11 mouse cellular contexts compared by ENCODE assay signal in genomic region chr11:78411606-78412323, GRCm38 (mm10). TPM values are rescaled to one million over a fixed set of nuclear protein-coding genes. Genes with fewer than 3 reads are reported as not detected.
A peak's percentile ranks its signal among the peaks of the same experiment; 100 is the strongest.
DNase-seq lines count a peak whose midpoint lies in the region; ATAC-seq and TF ChIP-seq lines count a peak whose summit lies in the region.
"Had no signal": no experiment of that assay in that cellular context is flagged by ENCODE, and none has a peak within 500 bp of the region (broad histone marks: within the 10 kb centered on the region; RNA-seq: fewer than 3 reads in every experiment).

No protein-coding gene starts in this region.

- TF ChIP-seq POLR2A in small intestine, adult 2 months (IDR thresholded peaks at IDR 0.05; ENCODE audit: low read depth, low read length): no peak

- no peak overlapping the region for H3K9ac ChIP-seq in midbrain, postnatal 0 days (replicated peaks; ENCODE audit: low read length, poor library complexity, severe bottlenecking)
- H3K9ac ChIP-seq in midbrain, embryonic 13.5 days (replicated peaks): no peak overlapping the region
- H3K9ac ChIP-seq in stomach, postnatal 0 days (ENCODE audit: low read length): no peak overlapping the region
- H3K9ac ChIP-seq: limb, embryonic 12.5 days; midbrain, embryonic 12.5 days had no signal

- no peak for TF ChIP-seq EP300 in stomach, postnatal 0 days (optimal IDR thresholded peaks at IDR 0.05)

- H3K9me3 ChIP-seq in midbrain, postnatal 0 days (ENCODE audit: low read length): no peaks in the 10 kb centered on the region
- H3K9me3 ChIP-seq in midbrain, embryonic 13.5 days: no peaks in the 10 kb centered on the region
- H3K9me3 ChIP-seq in stomach, postnatal 0 days (ENCODE audit: control insufficient read depth, low read length): no peaks in the 10 kb centered on the region
- H3K9me3 ChIP-seq: limb, embryonic 12.5 days; midbrain, embryonic 12.5 days had no signal

- peak; percentile 24 to 33 for DNase-seq in heart, adult 18-20 months
- DNase-seq in heart, postnatal 4 days: no peak
- DNase-seq in midbrain, postnatal 0 days (ENCODE audit: low spot score): peak; percentile 24
- no peak for DNase-seq in stomach, postnatal 0 days (ENCODE audit: low spot score)
- no peak for DNase-seq in lung, postnatal 25 days (ENCODE audit: low spot score)
- DNase-seq: embryo, embryonic 11 days had no signal

- no peaks in the 10 kb centered on the region for H3K4me1 ChIP-seq in midbrain, postnatal 0 days (ENCODE audit: insufficient read depth, low read length)
- no peaks in the 10 kb centered on the region for H3K4me1 ChIP-seq in midbrain, embryonic 13.5 days (replicated peaks)
- H3K4me1 ChIP-seq in small intestine, adult 2 months (ENCODE audit: control insufficient read depth, insufficient read depth, insufficient read length, low read length): peaks cover 41% of the 10 kb centered on the region
- H3K4me1 ChIP-seq in stomach, postnatal 0 days (replicated peaks; ENCODE audit: control insufficient read depth, insufficient read depth): no peaks in the 10 kb centered on the region
- H3K4me1 ChIP-seq: limb, embryonic 12.5 days; midbrain, embryonic 12.5 days had no signal

- H3K27me3 ChIP-seq in midbrain, postnatal 0 days (ENCODE audit: insufficient read depth, low read length): no peaks in the 10 kb centered on the region
- H3K27me3 ChIP-seq in midbrain, embryonic 13.5 days: peaks cover 3% of the 10 kb centered on the region; the same call in 1 of the 2 replicates
- H3K27me3 ChIP-seq in small intestine, adult 2 months (ENCODE audit: control insufficient read depth, insufficient read depth, low read length): no peaks in the 10 kb centered on the region
- H3K27me3 ChIP-seq in stomach, postnatal 0 days (ENCODE audit: control insufficient read depth, insufficient read depth, low read length): no peaks in the 10 kb centered on the region
- H3K27me3 ChIP-seq: limb, embryonic 12.5 days; midbrain, embryonic 12.5 days had no signal

- H3K4me3 ChIP-seq in midbrain, postnatal 0 days (ENCODE audit: low read depth, low read length): no peak overlapping the region
- no peak overlapping the region for H3K4me3 ChIP-seq in midbrain, embryonic 13.5 days (replicated peaks)
- no peak overlapping the region for H3K4me3 ChIP-seq in small intestine, adult 2 months (ENCODE audit: low read depth, low read length)
- no peak overlapping the region for H3K4me3 ChIP-seq in stomach, postnatal 0 days (ENCODE audit: low read depth, low read length)
- H3K4me3 ChIP-seq: limb, embryonic 12.5 days; midbrain, embryonic 12.5 days had no signal

- ATAC-seq in midbrain, postnatal 0 days (ENCODE audit: low FRiP score): no peak
- ATAC-seq in midbrain, embryonic 13.5 days: no peak
- 0 out of 2 replicates have a peak, but pooled peaks have one; percentile 18 for ATAC-seq in common myeloid progenitor, adult 5-6 weeks (replicated peaks; ENCODE audit: low read depth, poor library complexity, severe bottlenecking)
- no peak for ATAC-seq in stomach, postnatal 0 days (ENCODE audit: low FRiP score, low TSS enrichment)

- 80% methylated on average over 11 of the region's 11 CpGs for WGBS in midbrain, postnatal 0 days
- 82% methylated on average over 11 of the region's 11 CpGs for WGBS in midbrain, embryonic 13.5 days
- 79% methylated on average over 11 of the region's 11 CpGs for WGBS in small intestine, adult 2 months
- 65% methylated on average over 11 of the region's 11 CpGs for WGBS in stomach, postnatal 0 days

- no peak for TF ChIP-seq CTCF in midbrain, postnatal 0 days (IDR thresholded peaks at IDR 0.05)
- no peak for TF ChIP-seq CTCF in small intestine, adult 2 months (IDR thresholded peaks at IDR 0.05; ENCODE audit: extremely low read depth, insufficient read length, insufficient replicate concordance, low read depth, low read length)
- TF ChIP-seq CTCF in stomach, postnatal 0 days (IDR thresholded peaks at IDR 0.05; ENCODE audit: low read depth): no peak

- no peaks in the 10 kb centered on the region for H3K36me3 ChIP-seq in midbrain, postnatal 0 days (ENCODE audit: insufficient read depth, low read length)
- no peaks in the 10 kb centered on the region for H3K36me3 ChIP-seq in midbrain, embryonic 13.5 days
- peaks cover 36% of the 10 kb centered on the region for H3K36me3 ChIP-seq in small intestine, adult 2 months (ENCODE audit: control insufficient read depth, insufficient read depth, low read length)
- H3K36me3 ChIP-seq in stomach, postnatal 0 days (ENCODE audit: control insufficient read depth, insufficient read depth, low read length): no peaks in the 10 kb centered on the region
- H3K36me3 ChIP-seq: limb, embryonic 12.5 days; midbrain, embryonic 12.5 days had no signal

- no peak overlapping the region for H3K4me2 ChIP-seq in midbrain, postnatal 0 days (ENCODE audit: low read depth, low read length, poor library complexity, severe bottlenecking)
- H3K4me2 ChIP-seq in midbrain, embryonic 13.5 days (replicated peaks): no peak overlapping the region
- no peak overlapping the region for H3K4me2 ChIP-seq in stomach, postnatal 0 days (replicated peaks; ENCODE audit: low read depth)
- H3K4me2 ChIP-seq: limb, embryonic 12.5 days; midbrain, embryonic 12.5 days had no signal

- H3K27ac ChIP-seq in midbrain, postnatal 0 days (ENCODE audit: low read depth, low read length): no peak overlapping the region
- H3K27ac ChIP-seq in midbrain, embryonic 13.5 days: no peak overlapping the region
- H3K27ac ChIP-seq in small intestine, adult 2 months (ENCODE audit: insufficient read depth, low read depth, low read length): peak overlapping the region; percentile 4; the same call in 1 of the 2 replicates
- H3K27ac ChIP-seq in stomach, postnatal 0 days (replicated peaks): no peak overlapping the region; the same call in 1 of the 2 replicates
- H3K27ac ChIP-seq: limb, embryonic 12.5 days; midbrain, embryonic 12.5 days had no signal

RNA-seq across cellular contexts. Expression of gene Slc13a2, which starts 10.3 kb away (rescaled TPM):
- not detected for total RNA-seq in heart, adult 18-20 months (2021)
- not detected for total RNA-seq in heart, postnatal 4 days (2021)
- total RNA-seq in midbrain, postnatal 0 days (2014; rRNA removed): not detected in 2 replicates
- polyA plus RNA-seq in midbrain, postnatal 0 days (2015; fragmentation: Nextera tagmentation; extraction: Ambion mirVana): not detected in 2 replicates
- not detected in 2 replicates for polyA plus RNA-seq in midbrain, embryonic 13.5 days (2015; fragmentation: Nextera tagmentation; extraction: Ambion mirVana)
- not detected in 2 replicates for total RNA-seq in common myeloid progenitor, adult 5-6 weeks (2017)
- 24.9 and 374 TPM in 2 replicates for polyA plus RNA-seq in small intestine, adult 2 months (2012; rRNA removed)
- polyA plus RNA-seq in stomach, postnatal 0 days (2015; fragmentation: Nextera tagmentation; extraction: Ambion mirVana): 0.23 and 0.39 TPM in 2 replicates
- polyA plus RNA-seq: limb, embryonic 12.5 days; midbrain, embryonic 12.5 days had no signal

RNA-seq across cellular contexts. Expression of gene Foxn1, which starts 25.4 kb away (rescaled TPM):
- total RNA-seq in heart, adult 18-20 months (2021): not detected
- not detected for total RNA-seq in heart, postnatal 4 days (2021)
- not detected in 2 replicates for total RNA-seq in midbrain, postnatal 0 days (2014; rRNA removed)
- polyA plus RNA-seq in midbrain, postnatal 0 days (2015; fragmentation: Nextera tagmentation; extraction: Ambion mirVana): not detected in 2 replicates
- not detected in 2 replicates for polyA plus RNA-seq in midbrain, embryonic 13.5 days (2015; fragmentation: Nextera tagmentation; extraction: Ambion mirVana)
- not detected in 2 replicates for total RNA-seq in common myeloid progenitor, adult 5-6 weeks (2017)
- 0.06 TPM in 1 of 2 replicates, not detected in the other for polyA plus RNA-seq in small intestine, adult 2 months (2012; rRNA removed)
- polyA plus RNA-seq in stomach, postnatal 0 days (2015; fragmentation: Nextera tagmentation; extraction: Ambion mirVana): 1.9 and 2.6 TPM in 2 replicates
- polyA plus RNA-seq: limb, embryonic 12.5 days; midbrain, embryonic 12.5 days had no signal

RNA-seq across cellular contexts. Expression of gene Slc46a1, which starts 53.7 kb away (rescaled TPM):
- total RNA-seq in heart, adult 18-20 months (2021): 1 to 10 TPM; 2.5 to 2.7 TPM
- 1 to 10 TPM; 2.3 to 3.5 TPM for total RNA-seq in heart, postnatal 4 days (2021)
- total RNA-seq in midbrain, postnatal 0 days (2014; rRNA removed): 15.0 and 17.5 TPM in 2 replicates
- polyA plus RNA-seq in midbrain, postnatal 0 days (2015; fragmentation: Nextera tagmentation; extraction: Ambion mirVana): 19.1 and 19.6 TPM in 2 replicates
- polyA plus RNA-seq in midbrain, embryonic 13.5 days (2015; fragmentation: Nextera tagmentation; extraction: Ambion mirVana): 20.4 and 20.8 TPM in 2 replicates
- 0.58 and 2.7 TPM in 2 replicates for total RNA-seq in common myeloid progenitor, adult 5-6 weeks (2017)
- 117 and 341 TPM in 2 replicates for polyA plus RNA-seq in small intestine, adult 2 months (2012; rRNA removed)
- 16.4 and 16.9 TPM in 2 replicates for polyA plus RNA-seq in stomach, postnatal 0 days (2015; fragmentation: Nextera tagmentation; extraction: Ambion mirVana)

Comparison
In these comparisons a context has a peak if more than half of its experiments do, and no peak if none do; other contexts are left out.
1. DNase-seq: peak in heart, adult 18-20 months (2 of 2) and midbrain, postnatal 0 days (single experiment); none in heart, postnatal 4 days (single experiment), stomach, postnatal 0 days (single experiment) and lung, postnatal 25 days (single experiment).